Mouse (Mus musculus) left cerebral cortex, postnatal 36 days (tissue): ENCODE measurements at regions not wholly inside any gene's neighbourhood (a gene's known extent, or its start where the extent isn't known, plus 50 kb on each side); places are given as distances from the start of the nearest gene placed in this dataset.

Source experiments
- DNase-seq, 2 experiments: peaks; one replicate each; pipeline ENCODE4 v3.0.0; 2021 to 2022; ENCODE audit warnings: low spot score in 2 of 2, mixed read lengths in 1 of 2
- intact Hi-C: fragments of 180-260 bp; cut with DNase I; formaldehyde crosslinking; loops from one replicate; pipeline ENCODE4 v1.15.1; 2025

DNA sequence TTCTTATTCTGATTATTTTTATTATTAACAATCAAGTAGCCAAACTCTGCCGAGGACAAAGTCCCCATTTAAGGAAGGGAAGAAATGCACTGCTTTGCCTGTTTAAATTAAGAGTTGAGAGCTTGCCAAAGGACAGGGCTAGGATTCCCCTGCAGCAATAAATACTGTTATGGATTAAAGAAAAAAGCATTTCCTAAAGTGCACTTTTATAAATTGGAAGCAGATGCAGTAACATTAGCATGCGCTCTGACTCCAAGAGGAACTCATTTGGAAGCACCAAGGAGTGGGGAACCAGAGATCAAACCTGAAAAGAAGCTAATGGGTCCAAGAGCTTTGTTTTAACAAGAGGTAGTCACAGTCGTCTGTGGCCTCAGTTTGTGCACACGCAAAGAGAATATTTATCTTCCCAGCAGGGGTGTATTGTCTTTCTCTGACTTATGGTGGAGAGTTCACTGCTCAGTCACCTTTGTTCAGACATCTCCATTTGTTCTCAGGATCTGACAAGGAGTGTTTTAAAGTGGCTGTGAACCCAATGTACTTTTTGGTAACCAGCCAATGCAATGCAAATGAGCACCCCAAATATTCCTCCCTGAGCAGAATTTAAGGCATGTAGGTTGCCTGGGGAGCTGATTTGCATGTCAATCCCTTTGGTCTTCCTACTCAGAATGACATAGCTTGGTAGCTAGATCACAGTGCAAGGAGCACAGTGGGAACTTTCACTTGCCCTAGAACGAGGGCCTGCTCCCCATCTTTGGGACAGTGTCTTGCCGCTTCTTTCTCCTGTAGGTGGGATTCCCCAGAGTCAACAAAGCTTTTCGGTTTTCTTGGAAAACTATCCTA lies 119.1 kb upstream of the Nbea start:
- DNase-seq: no peak
- intact Hi-C loops: no loop called here

DNA sequence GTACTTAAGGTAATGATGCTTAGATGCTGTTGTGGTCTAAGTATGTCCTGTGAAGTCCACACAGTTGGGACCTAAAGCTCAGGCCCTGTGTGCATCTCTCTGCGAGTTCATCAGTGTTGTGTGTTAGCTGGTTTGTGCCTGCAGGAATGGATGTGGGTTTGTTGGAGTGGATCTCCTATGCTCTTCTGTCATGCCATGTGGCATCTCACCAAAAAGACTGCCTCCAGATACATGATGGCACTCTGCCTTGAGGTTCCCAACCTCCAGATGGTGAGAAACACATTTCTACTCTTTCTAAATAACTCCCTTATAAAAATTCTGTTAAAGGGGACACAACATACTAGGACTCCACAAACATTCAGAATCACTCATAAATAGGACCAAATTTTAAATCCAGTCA lies 117.3 kb upstream of the Nbea start:
- DNase-seq: no peak
- intact Hi-C loops: no loop called here

DNA sequence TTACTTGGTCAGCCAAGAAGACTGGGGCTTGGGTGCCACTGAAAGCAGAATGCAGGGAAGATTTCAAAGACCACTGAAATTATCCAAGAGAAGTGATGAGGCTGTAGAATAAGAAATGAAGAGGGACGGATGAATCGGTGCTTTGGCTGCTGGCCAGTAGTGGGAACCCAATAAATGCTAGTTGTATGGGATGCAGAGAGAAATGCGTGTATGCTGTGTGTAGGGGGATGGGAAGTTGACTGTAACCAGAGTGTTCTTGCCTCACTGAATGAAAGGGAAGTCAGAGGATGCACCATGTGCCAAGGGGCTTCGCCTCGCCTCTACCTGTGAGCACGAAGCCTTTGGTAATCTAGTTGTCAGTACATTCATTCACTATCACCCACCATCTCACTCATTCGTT lies 112.1 kb upstream of the Nbea start:
- intact Hi-C loops: no loop called here
- no peak for DNase-seq

DNA sequence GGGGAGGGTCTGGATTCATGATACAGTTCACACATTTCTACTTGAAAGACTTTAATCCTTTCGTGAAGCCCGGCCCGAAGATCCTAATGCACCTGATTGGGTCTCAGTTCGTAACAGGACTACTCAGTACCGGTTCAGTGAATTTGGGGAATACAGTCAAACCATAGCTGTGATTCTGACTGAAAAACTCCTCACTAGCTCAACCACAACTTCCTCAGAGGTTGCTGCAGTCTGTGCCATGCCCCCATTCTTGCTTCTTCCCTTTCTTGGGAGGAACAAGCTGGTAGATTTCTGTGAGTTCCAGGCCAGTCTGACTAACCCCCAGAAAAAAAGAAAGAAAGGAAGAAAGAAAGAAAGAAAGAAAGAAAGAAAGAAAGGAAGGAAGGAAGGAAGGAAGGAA lies 98.0 kb upstream of the Nbea start:
- no peak for DNase-seq
- intact Hi-C loops: no loop called here

DNA sequence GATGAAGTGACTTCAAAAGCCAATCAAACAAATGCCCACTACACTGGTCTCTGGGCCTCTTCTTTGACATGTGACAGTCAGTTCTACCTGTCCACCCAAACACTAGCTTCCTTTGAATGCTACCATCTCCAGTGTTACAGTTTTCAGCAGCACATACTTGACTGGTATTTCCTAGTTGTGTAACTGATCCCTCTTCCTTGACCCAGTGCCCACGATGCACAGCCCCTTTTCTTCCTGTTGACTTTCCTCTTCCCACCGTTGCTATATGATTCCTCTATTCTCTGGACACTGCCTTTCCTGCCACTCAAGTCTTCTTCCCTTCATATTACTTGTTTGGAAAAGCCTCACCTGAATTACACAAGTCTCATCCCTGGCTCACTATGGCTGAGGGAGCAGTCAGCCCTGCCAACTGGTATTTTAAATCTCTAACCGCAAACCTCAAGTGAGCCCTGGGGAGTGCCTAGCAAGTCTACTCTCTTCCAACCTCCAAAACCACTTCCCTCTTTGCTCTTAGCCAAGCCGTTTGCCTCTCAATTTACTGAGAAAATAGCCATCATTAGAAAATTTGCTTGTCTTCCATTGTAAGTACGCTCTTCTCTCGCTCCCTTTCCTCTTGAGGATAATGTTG lies 96.9 kb upstream of the Nbea start:
- intact Hi-C loops: no loop called here
- no peak for DNase-seq

DNA sequence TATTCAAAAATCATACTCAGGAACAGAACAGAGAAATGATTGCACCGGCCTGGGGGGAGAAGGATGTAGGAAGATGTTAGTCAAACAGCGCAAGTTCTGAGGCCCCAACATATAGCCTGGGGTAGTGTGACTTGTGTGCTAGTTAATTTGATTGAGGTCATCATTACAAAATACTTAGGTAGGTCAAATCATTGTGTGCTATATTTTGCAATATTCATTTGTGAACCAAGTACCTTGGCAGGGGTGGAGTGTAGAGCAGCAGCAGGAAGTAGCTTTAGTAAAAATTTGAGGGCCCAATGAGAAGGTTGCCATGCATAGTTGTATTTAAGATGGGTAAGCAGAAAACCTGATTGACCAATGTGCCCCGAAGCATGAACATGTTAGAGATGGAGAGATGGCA lies 89.1 kb upstream of the Nbea start:
- DNase-seq: no peak
- intact Hi-C loops: no loop called here

DNA sequence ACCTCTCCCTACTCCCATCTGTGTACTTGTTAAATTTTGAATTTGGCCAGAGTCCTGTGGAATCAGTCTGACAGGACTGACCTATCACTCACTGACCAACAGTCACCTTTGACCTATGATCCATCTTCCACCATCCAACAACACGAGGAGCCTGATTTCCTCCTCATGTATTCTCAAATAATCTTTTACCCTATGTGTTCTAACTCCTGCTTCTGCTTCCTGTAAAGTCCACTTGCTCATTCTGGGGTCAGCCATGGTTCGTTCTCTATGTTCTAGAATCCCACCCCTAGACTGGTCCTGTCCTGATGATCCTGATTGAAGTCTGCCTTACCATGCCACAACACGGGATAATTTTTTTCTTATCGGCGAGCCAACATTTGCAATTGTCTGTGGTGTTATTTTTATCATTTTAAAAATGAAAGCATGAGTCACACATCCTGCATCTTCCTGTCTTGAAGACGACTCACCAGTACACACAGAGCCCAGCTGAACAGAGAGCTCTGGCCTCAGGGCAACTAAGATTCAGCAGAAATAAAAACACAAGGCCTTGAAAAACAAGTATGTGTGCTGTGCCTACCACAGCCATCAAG lies 86.8 kb upstream of the Nbea start:
- DNase-seq: peak in 1 of 2 experiments; percentile 13
- intact Hi-C loops: no loop called here

DNA sequence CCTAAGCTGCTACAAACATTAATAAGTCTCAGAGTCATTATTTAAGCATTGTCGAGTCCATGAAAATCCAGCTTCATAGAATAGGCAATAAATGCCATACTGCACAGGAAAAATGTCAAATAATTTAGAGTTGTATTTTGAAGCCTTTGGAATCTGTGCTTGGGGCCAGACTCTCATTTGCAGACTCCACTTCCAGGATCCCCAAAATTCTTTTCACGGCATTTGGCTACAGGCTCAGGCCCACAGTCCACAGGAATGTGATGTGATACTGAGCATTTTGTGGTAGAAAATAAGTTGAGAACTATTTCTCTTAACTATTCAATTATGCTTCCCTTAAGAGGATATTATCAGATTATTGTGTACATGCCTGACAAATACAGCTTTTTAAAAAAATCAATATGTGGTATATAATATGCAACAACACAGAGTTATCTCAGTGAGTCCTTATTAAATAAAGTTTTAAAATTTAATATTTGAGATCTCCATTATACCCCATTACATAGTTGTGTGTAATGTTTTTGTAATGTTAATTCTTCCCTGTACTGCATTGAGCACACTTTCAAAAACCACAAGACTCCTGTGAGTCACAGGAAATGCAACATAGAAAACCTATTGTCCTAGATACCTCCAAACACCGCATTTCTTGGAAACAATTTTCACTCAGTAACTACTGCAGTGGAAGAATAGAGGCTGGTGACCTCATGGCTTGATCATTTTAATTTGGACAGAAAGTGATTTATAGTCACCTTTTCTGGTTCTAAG lies 78.5 kb upstream of the Nbea start:
- intact Hi-C loops: no loop called here
- DNase-seq: no peak

DNA sequence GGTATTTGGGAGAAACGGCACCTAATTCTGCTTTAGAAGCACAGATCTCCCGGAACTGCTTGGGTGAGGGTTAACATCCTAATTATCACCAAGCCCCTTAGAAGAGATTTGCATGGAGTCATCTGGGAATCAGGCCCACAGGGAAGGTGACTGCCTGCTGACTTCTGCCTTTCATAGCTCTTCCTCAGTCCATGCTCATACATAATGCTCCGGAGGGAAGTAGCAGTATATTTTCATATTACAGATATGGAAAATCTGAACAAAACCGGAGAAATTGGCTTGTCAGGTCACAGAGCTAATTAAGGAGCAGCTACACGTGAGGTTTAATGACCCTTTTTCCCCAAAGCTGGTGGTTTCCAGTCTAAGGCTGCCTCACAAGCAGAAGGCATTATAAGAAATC lies 72.8 kb upstream of the Nbea start:
- intact Hi-C loops: no loop called here
- no peak for DNase-seq

DNA sequence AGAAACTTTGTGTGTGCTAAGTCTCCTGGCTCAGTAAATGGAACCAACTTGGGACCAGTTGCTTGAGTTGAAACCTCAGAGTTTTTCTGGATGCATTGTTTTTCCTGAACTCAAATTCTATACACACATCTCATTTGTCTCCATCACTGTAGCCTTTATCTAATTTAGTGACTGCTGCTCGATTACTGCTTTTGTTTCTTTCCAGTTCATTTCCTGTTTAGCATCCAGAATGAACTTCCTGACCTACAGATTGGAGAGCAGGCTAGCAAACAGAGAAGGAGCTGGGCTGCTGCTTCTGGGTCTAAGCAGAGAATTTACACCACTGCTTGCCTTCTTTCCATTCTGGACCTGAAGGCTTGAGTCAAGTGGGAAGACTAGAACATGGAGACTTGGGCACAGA lies 60.9 kb upstream of the Nbea start:
- intact Hi-C loops: no loop called here

DNA sequence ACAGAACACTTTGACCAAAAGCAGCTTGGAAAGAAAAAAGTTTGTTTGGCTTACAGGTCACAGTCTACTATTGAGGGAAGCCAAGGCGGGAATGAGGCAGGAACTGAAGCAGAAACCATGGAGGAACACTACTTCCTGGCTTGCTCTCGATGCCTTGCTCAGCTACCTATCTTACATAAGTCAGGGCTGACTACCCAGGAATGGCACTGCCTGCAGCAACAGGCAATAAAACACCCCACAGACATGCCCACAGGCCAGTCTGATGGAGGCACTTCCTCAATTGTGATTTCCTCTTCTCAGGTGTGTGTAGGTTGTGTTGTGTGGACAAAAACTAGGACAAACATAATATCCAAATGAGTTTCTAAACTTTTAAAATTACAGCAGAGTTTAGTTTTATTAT lies 54.7 kb upstream of the Nbea start:
- intact Hi-C loops: no loop called here
- DNase-seq: no peak

More for the DNA sequence above, 60.9 kb upstream of the Nbea start:
- DNase-seq: no peak

DNA sequence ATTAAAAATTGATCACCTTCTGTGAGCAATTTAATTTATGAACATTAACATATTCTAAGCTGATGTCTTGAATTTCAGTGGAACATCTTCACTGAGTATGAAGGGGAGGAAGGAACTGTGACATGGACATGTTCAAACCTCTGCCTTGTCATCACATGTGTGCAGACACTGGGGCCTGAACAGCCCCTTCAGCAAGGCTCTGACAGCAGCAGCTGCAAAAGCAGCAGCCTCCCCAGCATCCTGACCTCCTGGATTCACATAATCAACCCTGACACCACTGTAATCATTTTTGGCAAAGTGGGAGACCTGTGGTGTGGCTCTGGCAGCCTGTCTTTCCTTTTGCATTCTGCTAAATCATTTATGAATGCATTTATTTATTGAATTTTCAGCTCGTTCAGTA lies 52.7 kb upstream of the Nbea start:
- no peak for DNase-seq
- intact Hi-C loops: no loop called here
